Mouse (Mus musculus) left cerebral cortex, postnatal 10 days (tissue): ENCODE measurements around the gene Spaca6. TPM values are rescaled to one million over a fixed set of nuclear protein-coding genes. Genes with fewer than 3 reads are reported as not detected.
A peak's percentile ranks its signal among the peaks of the same experiment; 100 is the strongest.

Source experiments
- DNase-seq, 2 experiments: peaks; one replicate each; pipeline ENCODE4 v3.0.0; 2021 to 2022; ENCODE audit warnings: low spot score in 2 of 2, mixed read lengths in 1 of 2; ENCODE audit errors: extremely low spot score in 1 of 2
- intact Hi-C: fragments of 180-260 bp; cut with DNase I; formaldehyde crosslinking; loops from one replicate; pipeline ENCODE4 v1.15.1; 2025
- microRNA-seq: library from miRNA; unstranded; fragments of <30 nt; microRNA quantifications from one replicate; pipeline ENCODE4 v1.2.0, GENCODE M21; 2022
- total RNA-seq, 2 experiments: library from RNA; stranded (reverse); gene quantifications; 2 replicates each; pipeline ENCODE4 v1.2.3; 2021

The Spaca6 gene
- total RNA-seq, 2 experiments from 2014 or later = 80.5 to 82.2 TPM

- no peak for DNase-seq
- intact Hi-C loops = no loop called here
Measured at GRCm38 (mm10) chr17:17887774-17888248, 60.9 kb downstream of the Spaca6 start, which contains the start of the genes Fpr2 and Fpr3. Gene Fpr2 (plus strand): TSS chr17:17887824. Gene Fpr3 (plus strand): TSS chr17:17887852.

GRCm38 (mm10) chr17:17889732-17890425 is 62.9 kb downstream of the Spaca6 start:
- no peak for DNase-seq
- intact Hi-C loops = loop anchor here (10.0 kb wide), 1 partner anchor 235 kb away; no protein-coding TSS in a partner anchor

Small RNA genes lying within 50 kb of the gene (microRNA-seq; reads per million reads assigned to microRNA genes)
- gene Gm25927 (not detected), gene Mir125a (18,560 reads per million, percentile 97 among the genes with 10 or more reads in this experiment), gene Mir99b (23,990 reads per million, percentile 98 among the genes with 10 or more reads in this experiment), gene Mirlet7e (not detected)

Other genes starting within 250 kb of the Spaca6 start
- 10 to 100 TPM; 62.3 to 63.4 TPM for gene Lnpep, start 202.1 kb upstream of the Spaca6 start, total RNA-seq
- gene Vmn2r90, start 123.4 kb upstream of the Spaca6 start, total RNA-seq = not detected
- under 1 TPM; 0.20 to 0.64 TPM for gene Has1, start 28.0 kb downstream of the Spaca6 start, total RNA-seq
- not detected for gene Fpr1, start 56.8 kb downstream of the Spaca6 start, total RNA-seq
- gene Fpr2, start 60.7 kb downstream of the Spaca6 start, total RNA-seq = not detected
- not detected for gene Fpr3, start 60.7 kb downstream of the Spaca6 start, total RNA-seq
- gene Fpr-rs4, start 194.6 kb downstream of the Spaca6 start, total RNA-seq = not detected
- gene Vmn2r124, start 222.3 kb downstream of the Spaca6 start, total RNA-seq = under 1 TPM; 0.04 to 0.12 TPM